Mouse (Mus musculus) large intestine, adult 2 months (tissue): Measurements from ENCODE around the gene Esp36. TPM values are rescaled to one million over a fixed set of nuclear protein-coding genes. Genes with fewer than 3 reads are reported as not detected.
"Not testable (repeated sequence)": the region's sequence is repeated elsewhere in the genome, so short reads cannot be mapped to it uniquely, and the experiment has no call there.

Source experiments
- DNase-seq: peaks from one replicate; pipeline ENCODE4 v3.0.0-alpha.2; 2012; ENCODE audit warnings: low read depth, low spot score
- WGBS: fragments of 180-500 bp; shearing (Covaris S2); methylation state at CpG from one replicate; pipeline ENCODE4 v1.1.7; 2018; 5-methylcytosine and 5-hydroxymethylcytosine counted together
- polyA plus RNA-seq: library from polyadenylated mRNA; depleted of rRNA; stranded (reverse); fragments of >200 nt; gene quantifications from 2 replicates; pipeline ENCODE4 v1.2.3, GENCODE M21; 2012; rRNA removed

Esp36 gene
- not detected in 2 replicates for polyA plus RNA-seq

- DNase-seq = no peak
- 69% methylated on average over 2 of the region's 2 CpGs for WGBS
Measured at GRCm38 (mm10) chr17:38420085-38420484, at the start of gene Esp36. TSS of gene Esp36 (minus strand) at chr17:38420185.

- DNase-seq = not testable (repeated sequence)
Measured at GRCm38 (mm10) chr17:38456206-38456605, 36.2 kb upstream of the Esp36 start.

GRCm38 (mm10) chr17:38450688-38451087, 30.7 kb upstream of the Esp36 start:
- WGBS = 82% methylated on average over 2 of the region's 2 CpGs
- no peak for DNase-seq

GRCm38 (mm10) chr17:38406135-38406534, 13.8 kb downstream of the Esp36 start:
- WGBS = 74% methylated on average over 3 of the region's 3 CpGs
- DNase-seq = no peak

GRCm38 (mm10) chr17:38391821-38392220, 28.2 kb downstream of the Esp36 start:
- no peak for DNase-seq
- WGBS = 58% methylated on average over 2 of the region's 2 CpGs

Other genes starting within 250 kb of the Esp36 start
- not detected in 2 replicates for gene Olfr134, start 248.8 kb downstream of the Esp36 start, polyA plus RNA-seq
- not detected in 2 replicates for gene Olfr135, start 215.8 kb downstream of the Esp36 start, polyA plus RNA-seq
- not detected in 2 replicates for gene Olfr138, start 159.2 kb downstream of the Esp36 start, polyA plus RNA-seq
- gene Olfr137, start 112.6 kb downstream of the Esp36 start, polyA plus RNA-seq = not detected in 2 replicates
- gene Olfr136, start 90.4 kb downstream of the Esp36 start, polyA plus RNA-seq = not detected in 2 replicates
- gene Esp34, start 134.0 kb upstream of the Esp36 start, polyA plus RNA-seq = not detected in 2 replicates
- gene Esp31, start 219.3 kb upstream of the Esp36 start, polyA plus RNA-seq = not detected in 2 replicates